Mouse (Mus musculus): Measurements from ENCODE around the gene Rest.
A peak's percentile ranks its signal among the peaks of the same experiment; 100 is the strongest.

The Rest gene

GRCm38 (mm10) chr5:77266066-77266885, 985 bp downstream of the Rest start:
- DNase-seq (ENCODE audit: low read depth) = peak; percentile 63

GRCm38 (mm10) chr5:77266886-77267401, 1.7 kb downstream of the Rest start:
- peak; percentile 62 for DNase-seq (ENCODE audit: low read depth)

- no peak for DNase-seq (ENCODE audit: low read depth)
These were observed 2.1 kb downstream of the Rest start for GRCm38 (mm10) chr5:77267441-77267840.

GRCm38 (mm10) chr5:77267957-77268624, 2.8 kb downstream of the Rest start:
- no peak for DNase-seq (ENCODE audit: low read depth)

- peak; percentile 64 for DNase-seq (ENCODE audit: low read depth)
These were observed 4.1 kb downstream of the Rest start for GRCm38 (mm10) chr5:77269399-77269798.

GRCm38 (mm10) chr5:77273151-77273550, 7.9 kb downstream of the Rest start:
- peak; percentile 76 for DNase-seq (ENCODE audit: low read depth)

- DNase-seq (ENCODE audit: low read depth) = peak; percentile 75
These were observed 10.7 kb downstream of the Rest start for GRCm38 (mm10) chr5:77275950-77276349.

- no peak for DNase-seq (ENCODE audit: low read depth)
These were observed 11.9 kb downstream of the Rest start for GRCm38 (mm10) chr5:77277204-77277603.

GRCm38 (mm10) chr5:77281518-77282174, 16.4 kb downstream of the Rest start:
- DNase-seq (ENCODE audit: low read depth) = no peak

GRCm38 (mm10) chr5:77282242-77282641, 17.0 kb downstream of the Rest start:
- no peak for DNase-seq (ENCODE audit: low read depth)

- DNase-seq (ENCODE audit: low read depth) = no peak
These were observed 20.4 kb downstream of the Rest start for GRCm38 (mm10) chr5:77285685-77286084.

- DNase-seq (ENCODE audit: low read depth) = no peak
These were observed 21.6 kb downstream of the Rest start for GRCm38 (mm10) chr5:77286904-77287303.

- no peak for DNase-seq (ENCODE audit: low read depth)
These were observed 22.6 kb downstream of the Rest start for GRCm38 (mm10) chr5:77287901-77288300.

- no peak for DNase-seq (ENCODE audit: low read depth)
These were observed 24.4 kb downstream of the Rest start for GRCm38 (mm10) chr5:77289686-77290085.

GRCm38 (mm10) chr5:77290606-77291005, 25.3 kb downstream of the Rest start:
- DNase-seq (ENCODE audit: low read depth) = no peak

GRCm38 (mm10) chr5:77292803-77293522, 27.7 kb downstream of the Rest start:
- no peak for DNase-seq (ENCODE audit: low read depth)

- DNase-seq (ENCODE audit: low read depth) = no peak
These were observed 34.2 kb downstream of the Rest start for GRCm38 (mm10) chr5:77299486-77299885.

GRCm38 (mm10) chr5:77301296-77301903, 36.1 kb downstream of the Rest start:
- no peak for DNase-seq (ENCODE audit: low read depth)

- DNase-seq (ENCODE audit: low read depth) = no peak
These were observed 42.7 kb downstream of the Rest start for GRCm38 (mm10) chr5:77307821-77308553.

GRCm38 (mm10) chr5:77309051-77309906, 44.0 kb downstream of the Rest start:
- no peak for DNase-seq (ENCODE audit: low read depth)
